Mouse (Mus musculus) layer of hippocampus, adult 18-20 months (tissue): ENCODE data around the gene Pfkm. TPM values are rescaled to one million over a fixed set of nuclear protein-coding genes. Genes with fewer than 3 reads are reported as not detected.
A peak's percentile ranks its signal among the peaks of the same experiment; 100 is the strongest.

ENCODE experiments used
- DNase-seq, 2 experiments: peaks; one replicate each; pipeline ENCODE4 v3.0.0; 2022; ENCODE audit warnings: low spot score in 2 of 2
- total RNA-seq, 2 experiments: library from RNA; stranded (reverse); gene quantifications; 2 replicates each; pipeline ENCODE4 v1.2.3; 2021

Gene Pfkm
- total RNA-seq, 2 experiments from 2014 or later = 370 to 384 TPM

DNA sequence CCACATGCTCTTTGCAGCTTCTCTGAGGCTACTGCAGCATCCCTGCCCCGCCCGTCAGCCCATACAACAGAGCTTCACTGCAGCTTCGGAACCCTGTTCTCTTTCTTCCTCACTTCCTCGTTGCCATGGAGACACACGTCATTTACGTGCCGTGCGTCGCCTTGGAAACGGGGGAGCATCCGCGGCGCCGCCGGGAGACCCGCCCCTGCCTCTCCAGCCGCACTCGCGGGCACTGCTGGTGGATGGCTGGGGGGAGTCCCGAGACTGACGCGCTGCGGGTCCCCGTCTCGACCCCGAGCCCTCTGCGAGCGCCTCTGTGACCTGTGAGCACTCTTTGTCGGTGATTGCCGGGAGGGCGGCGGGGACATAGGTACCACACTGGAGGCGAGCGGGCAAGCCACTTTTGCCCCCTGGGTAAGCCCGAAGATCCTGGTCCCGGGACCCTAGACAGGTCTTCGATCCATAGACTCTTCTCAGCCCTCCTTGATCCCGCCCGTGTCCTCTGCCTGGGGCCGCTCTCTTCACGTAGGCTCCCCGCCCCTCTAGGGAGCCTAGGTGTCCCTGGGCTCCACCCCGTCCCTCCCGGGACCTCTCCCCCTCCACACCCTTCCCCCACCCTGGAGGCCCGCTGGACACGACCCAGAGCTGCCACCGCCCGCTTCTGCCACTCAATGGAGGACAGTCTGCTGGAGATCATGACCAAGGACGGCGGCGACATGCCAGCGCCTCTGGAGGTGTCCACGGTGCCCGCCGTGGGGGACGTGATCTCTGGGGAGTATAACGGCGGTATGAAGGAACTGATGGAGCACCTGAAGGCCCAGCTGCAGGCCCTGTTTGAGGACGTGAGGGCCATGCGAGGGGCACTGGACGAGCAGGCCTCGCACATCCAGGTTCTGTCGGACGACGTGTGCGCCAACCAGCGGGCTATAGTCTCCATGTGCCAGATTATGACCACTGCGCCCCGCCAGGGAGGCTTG, 75.5 kb downstream of the Pfkm start:
- peak; percentile 91 to 94 for DNase-seq

DNA sequence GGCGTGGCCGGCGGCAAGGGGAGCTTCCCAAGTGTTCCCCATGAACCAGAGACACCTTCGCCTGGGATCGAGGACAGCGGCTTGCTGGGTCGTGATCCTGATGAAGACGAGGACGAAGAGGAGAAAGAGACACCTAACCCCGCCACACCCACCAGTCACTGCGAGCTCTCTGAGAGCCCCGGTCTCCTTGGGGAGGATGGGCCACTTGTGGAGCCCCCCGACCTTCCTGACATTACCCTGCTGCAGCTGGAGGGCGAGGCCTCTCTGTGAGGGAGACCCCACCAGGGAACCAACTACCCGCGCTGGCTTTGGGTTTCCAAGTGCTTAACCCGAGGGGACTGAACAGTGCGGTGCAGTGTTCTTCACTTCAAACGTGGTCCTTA, 76.2 kb downstream of the Pfkm start:
- DNase-seq = no peak

DNA sequence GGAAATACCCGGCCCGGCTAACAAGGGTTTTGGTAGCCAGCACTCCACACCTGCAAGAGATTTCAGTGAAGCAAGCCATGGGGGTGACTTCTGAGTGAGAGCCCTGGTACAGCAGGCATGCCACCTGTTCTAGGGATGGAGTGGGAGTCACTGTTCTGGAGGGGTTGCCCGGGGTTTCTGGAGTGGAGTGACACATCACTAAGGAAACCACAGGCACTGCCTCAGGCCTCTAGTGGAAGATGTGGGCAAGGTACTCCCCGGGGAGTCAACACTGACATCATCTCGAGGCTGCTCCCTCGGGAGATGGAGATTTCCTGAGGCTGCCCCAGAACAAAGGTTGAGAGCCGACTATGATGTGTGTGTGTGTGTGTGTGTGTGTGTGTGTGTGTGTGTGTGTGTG, 78.0 kb downstream of the Pfkm start:
- peak; percentile 54 to 66 for DNase-seq

DNA sequence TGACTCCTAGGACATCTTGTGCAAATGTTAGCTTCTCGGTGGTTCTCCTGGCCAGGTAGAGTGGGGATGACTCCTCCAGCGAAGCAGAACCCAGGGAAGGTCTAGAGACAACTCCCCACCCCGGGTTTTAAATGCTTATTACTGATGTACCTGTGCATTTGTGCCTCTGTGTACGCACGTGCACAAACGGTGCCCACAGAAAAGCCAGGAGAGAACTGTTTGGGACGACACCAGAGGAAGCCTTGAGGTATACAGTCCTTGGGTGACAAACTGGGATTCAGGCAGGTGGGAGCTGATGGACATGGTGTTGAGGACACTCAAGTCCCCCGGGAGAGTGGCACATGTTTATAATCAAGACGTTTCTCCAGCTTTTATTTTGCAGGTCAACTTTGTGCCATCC, 78.5 kb downstream of the Pfkm start:
- DNase-seq = no peak

DNA sequence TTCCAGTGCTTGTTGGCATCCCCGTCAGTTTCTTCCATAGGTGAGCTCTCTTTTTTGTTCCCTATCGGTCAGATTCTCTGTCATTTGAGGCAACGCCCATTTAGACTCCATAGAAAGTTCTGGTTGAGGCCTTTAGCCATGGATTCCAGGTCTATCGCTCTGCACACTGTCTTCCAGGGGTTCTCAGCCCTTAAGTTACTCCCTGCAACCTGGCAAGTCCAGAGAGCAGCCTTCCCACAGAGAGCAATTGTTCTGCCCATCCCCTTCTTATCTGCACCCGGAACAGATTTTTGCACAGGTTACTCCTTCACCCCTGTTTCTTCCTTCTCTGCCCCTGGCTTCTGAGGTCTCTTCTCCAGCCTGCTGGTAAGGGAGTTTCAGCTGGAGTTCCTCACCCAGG, 79.7 kb downstream of the Pfkm start:
- no peak for DNase-seq

DNA sequence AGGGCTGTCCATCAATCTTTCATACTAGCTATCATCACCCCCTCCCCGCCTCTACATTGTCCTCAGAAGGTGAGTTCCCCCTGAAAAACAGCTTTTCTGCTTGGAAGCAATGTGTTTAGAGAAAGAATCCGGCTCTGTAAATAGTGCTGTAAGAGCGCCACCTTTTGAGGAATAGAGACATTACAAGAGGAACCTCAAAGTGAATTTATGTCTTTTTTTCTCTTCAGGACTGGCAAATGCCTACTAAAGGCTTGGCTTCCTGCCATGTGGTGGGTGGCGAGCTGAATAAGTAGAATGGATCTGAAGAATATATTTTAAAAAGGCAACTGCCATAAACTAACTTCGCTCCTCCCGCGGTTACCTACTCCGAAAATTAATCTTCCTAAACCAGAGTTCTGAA, 81.4 kb downstream of the Pfkm start:
- peak; percentile 78 to 92 for DNase-seq

DNA sequence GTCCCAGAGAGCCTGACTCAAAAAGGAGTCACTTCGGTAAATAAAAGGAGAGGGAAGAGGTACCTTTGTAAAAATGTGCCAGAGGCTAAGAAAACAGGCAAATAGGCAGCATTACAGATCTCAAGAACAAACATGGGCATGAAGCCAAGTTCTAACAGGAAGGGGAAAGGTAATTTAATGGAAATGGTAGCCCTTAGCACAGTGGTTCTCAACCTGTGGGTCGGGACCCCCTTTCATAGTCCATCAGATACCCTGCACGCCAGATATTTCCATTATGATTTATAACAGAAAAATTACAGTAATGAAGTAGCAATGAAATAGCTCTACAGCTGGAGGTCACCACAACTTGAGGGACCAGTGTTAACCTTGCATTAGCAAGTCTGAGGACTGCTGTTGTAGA, 84.9 kb downstream of the Pfkm start:
- DNase-seq = no peak

DNA sequence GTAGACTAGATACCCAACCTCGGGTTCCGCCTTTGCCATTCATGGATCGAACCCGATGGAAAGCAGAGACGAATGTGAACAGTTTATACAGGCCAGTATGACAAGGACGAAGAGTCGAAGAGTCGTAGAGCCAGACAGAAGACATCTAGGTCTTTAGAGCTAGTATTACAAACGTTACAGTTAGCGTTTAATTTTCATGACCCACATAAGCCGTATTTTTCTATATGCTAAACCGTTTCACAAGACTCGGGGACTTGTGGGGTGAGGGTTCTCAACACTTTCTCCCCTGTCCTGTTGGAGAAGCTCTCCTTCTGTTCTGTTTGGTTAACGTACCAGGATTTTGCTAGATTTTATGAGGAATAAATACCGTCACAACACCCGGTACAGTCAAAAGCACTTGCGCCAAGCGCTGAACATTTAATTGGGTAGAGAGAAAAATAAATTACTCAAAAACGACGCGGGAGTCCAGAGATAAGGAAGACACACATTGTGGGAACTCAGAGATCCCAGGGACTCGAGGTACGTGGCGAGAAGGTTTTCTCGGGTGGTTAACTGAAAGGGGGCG, 88.3 kb downstream of the Pfkm start:
- DNase-seq = no peak

DNA sequence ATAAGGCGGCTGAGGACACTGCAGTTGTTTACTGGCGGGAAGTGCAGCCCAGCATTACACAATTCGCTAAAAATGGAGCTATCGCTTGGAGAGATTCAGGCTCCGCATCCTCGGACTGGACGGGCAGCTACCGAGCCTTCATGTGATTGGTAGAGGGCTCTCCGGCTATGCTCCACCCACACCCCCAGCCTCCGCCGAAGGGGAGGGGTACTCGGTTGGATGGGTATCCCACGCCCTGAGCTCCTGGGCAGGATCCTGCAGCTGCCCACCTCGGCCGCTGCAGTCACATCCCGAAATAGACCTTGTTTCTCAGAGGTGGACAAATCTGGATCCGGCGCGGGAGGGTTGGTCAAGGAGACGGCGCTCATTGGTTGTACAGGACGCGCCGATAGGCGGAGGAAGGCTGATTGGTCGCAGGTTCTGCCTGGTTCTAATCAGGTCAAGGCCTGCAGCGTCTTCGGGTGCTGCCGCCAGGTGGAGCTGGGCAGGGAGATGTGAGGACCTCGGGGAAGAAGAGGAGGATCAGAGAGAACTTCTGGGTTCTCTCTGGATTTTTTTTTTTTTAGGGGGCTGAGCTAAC, 88.8 kb downstream of the Pfkm start:
- DNase-seq = peak; percentile 91

Other genes starting within 250 kb of the Pfkm start
- gene Hdac7, start 248.1 kb upstream of the Pfkm start, total RNA-seq = 10 to 100 TPM; 17.9 to 20.7 TPM
- under 1 TPM; 0.07 to 0.48 TPM for gene Vdr, start 182.0 kb upstream of the Pfkm start, total RNA-seq
- gene Tmem106c, start 128.4 kb upstream of the Pfkm start, total RNA-seq = 10 to 100 TPM; 33.0 to 36.5 TPM
- 1 to 10 TPM; 1.3 to 1.6 TPM for gene Col2a1, start 87.9 kb upstream of the Pfkm start, total RNA-seq
- 10 to 100 TPM; 12.4 to 13.2 TPM for gene Senp1, start 1.2 kb downstream of the Pfkm start, total RNA-seq
- 10 to 100 TPM; 53.7 to 54.8 TPM for gene Asb8, start 73.0 kb downstream of the Pfkm start, total RNA-seq
- gene Ccdc184, start 74.6 kb downstream of the Pfkm start, total RNA-seq = 10 to 100 TPM; 11.7 to 12.7 TPM
- gene Olfr288, start 103.0 kb downstream of the Pfkm start, total RNA-seq = under 1 TPM in 1 of 2 experiments, not detected in 1; 0.68 TPM
- under 1 TPM in 1 of 2 experiments, not detected in 1; 0.25 TPM for gene Gm44579, start 128.4 kb downstream of the Pfkm start, total RNA-seq
- 1 to 10 TPM; 4.4 to 5.1 TPM for gene Olfr287, start 128.5 kb downstream of the Pfkm start, total RNA-seq
- gene Olfr286, start 141.9 kb downstream of the Pfkm start, total RNA-seq = not detected
- gene H1fnt, start 164.7 kb downstream of the Pfkm start, total RNA-seq = not detected
- gene Zfp641, start 203.6 kb downstream of the Pfkm start, total RNA-seq = 1 to 10 TPM; 6.3 to 6.5 TPM
- not detected for gene Olfr285, start 224.8 kb downstream of the Pfkm start, total RNA-seq
- gene Olfr284, start 248.4 kb downstream of the Pfkm start, total RNA-seq = not detected